In genomic region chr13:109232531-109232930, GRCm38 (mm10) we compare ENCODE assay signal across 14 mouse cellular contexts.
"Had no signal": no experiment of that assay in that cellular context is flagged by ENCODE, and none has a peak within 500 bp of the region (broad histone marks: within the 10 kb centered on the region; RNA-seq: fewer than 3 reads in every experiment).

No protein-coding gene starts in this region.

- DNase-seq: kidney, adult 18-20 months; kidney, postnatal 10 days; kidney, postnatal 4 days; left cerebral cortex, postnatal 4 days; thymus, adult 18-20 months had no signal

- H3K9me3 ChIP-seq: limb, embryonic 13.5 days; megakaryocyte, embryonic 14.5 days; midbrain, embryonic 15.5 days; neural tube, embryonic 12.5 days had no signal

- ATAC-seq: midbrain, embryonic 15.5 days had no signal

- H3K27me3 ChIP-seq: limb, embryonic 13.5 days; megakaryocyte, embryonic 14.5 days; midbrain, embryonic 15.5 days; neural tube, embryonic 12.5 days had no signal

- H3K36me3 ChIP-seq: limb, embryonic 13.5 days; midbrain, embryonic 15.5 days; neural tube, embryonic 12.5 days had no signal

- H3K4me2 ChIP-seq: limb, embryonic 13.5 days; midbrain, embryonic 11.5 days; midbrain, embryonic 15.5 days; neural tube, embryonic 12.5 days had no signal

- H3K27ac ChIP-seq: layer of hippocampus, adult 2 months; limb, embryonic 13.5 days; liver, embryonic 14.5 days; macrophage; midbrain, embryonic 15.5 days; neural tube, embryonic 12.5 days had no signal

- H3K9ac ChIP-seq: limb, embryonic 13.5 days; liver, embryonic 14.5 days; lung, embryonic 14.5 days; midbrain, embryonic 15.5 days; neural tube, embryonic 12.5 days had no signal

- H3K4me1 ChIP-seq: neural tube, embryonic 12.5 days had no signal

- H3K4me3 ChIP-seq: layer of hippocampus, adult 2 months; limb, embryonic 13.5 days; midbrain, embryonic 15.5 days; neural tube, embryonic 12.5 days had no signal
